Mouse (Mus musculus) adrenal gland, postnatal 36 days (tissue): ENCODE data around the gene Fanca. TPM values are rescaled to one million over a fixed set of nuclear protein-coding genes. Genes with fewer than 3 reads are reported as not detected.
"Not testable (repeated sequence)": the region's sequence is repeated elsewhere in the genome, so short reads cannot be mapped to it uniquely, and the experiment has no call there.

Source experiments
- DNase-seq, 2 experiments: peaks; one replicate each; pipeline ENCODE4 v3.0.0; 2021; ENCODE audit warnings: mixed read lengths in 1 of 2
- total RNA-seq, 2 experiments: library from RNA; stranded (reverse); gene quantifications; 2 replicates each; pipeline ENCODE4 v1.2.3; 2021

Gene Fanca
- total RNA-seq, 2 experiments from 2014 or later, result 1.9 to 10.5 TPM

GRCm38 (mm10) chr8:123233300-123233699, 85.1 kb downstream of the Fanca start:
- no peak for DNase-seq

- no peak for DNase-seq
Measured at GRCm38 (mm10) chr8:123232553-123232952, 85.8 kb downstream of the Fanca start.

- DNase-seq, result peak in 1 of 2 experiments; percentile 28
Measured at GRCm38 (mm10) chr8:123231742-123232141, 86.6 kb downstream of the Fanca start.

GRCm38 (mm10) chr8:123230326-123230725, 88.0 kb downstream of the Fanca start:
- DNase-seq, result not testable (repeated sequence)

GRCm38 (mm10) chr8:123228416-123228815, 90.0 kb downstream of the Fanca start:
- DNase-seq, result no peak

- peak; percentile 96 to 97 for DNase-seq
Measured at GRCm38 (mm10) chr8:123224278-123225266, 93.8 kb downstream of the Fanca start, which contains the start of gene Cdk10. TSS of gene Cdk10 (plus strand) at chr8:123224842.

- no peak for DNase-seq
Measured at GRCm38 (mm10) chr8:123220917-123221316, 97.5 kb downstream of the Fanca start.

Other genes with a start within 250 kb of the Fanca start
- 100 to 1,000 TPM; 706 to 750 TPM for gene Rpl13, start 216.2 kb downstream of the Fanca start, total RNA-seq
- 1 to 10 TPM; 3.6 to 5.0 TPM for gene Cpne7, start 201.2 kb downstream of the Fanca start, total RNA-seq
- 1 to 10 TPM; 5.6 to 5.8 TPM for gene Sult5a1, start 160.3 kb downstream of the Fanca start, total RNA-seq
- 10 to 100 TPM; 39.9 to 47.2 TPM for gene Dpep1, start 132.3 kb downstream of the Fanca start, total RNA-seq
- 100 to 1,000 TPM in 1 of 2 experiments, 10 to 100 TPM in 1; 77.5 to 108 TPM for gene Chmp1a, start 105.8 kb downstream of the Fanca start, total RNA-seq
- gene Spata33, start 105.7 kb downstream of the Fanca start, total RNA-seq, result 1 to 10 TPM; 2.9 to 3.7 TPM
- gene Cdk10, start 93.7 kb downstream of the Fanca start, total RNA-seq, result 10 to 100 TPM; 49.0 to 58.6 TPM
- 10 to 100 TPM; 16.8 to 21.4 TPM for gene Spata2l, start 82.3 kb downstream of the Fanca start, total RNA-seq
- gene Zfp276, start 64.4 kb downstream of the Fanca start, total RNA-seq, result 10 to 100 TPM; 19.4 to 27.9 TPM
- gene Vps9d1, start 64.2 kb downstream of the Fanca start, total RNA-seq, result 10 to 100 TPM; 21.1 to 28.1 TPM
- gene Spire2, start 14.1 kb upstream of the Fanca start, total RNA-seq, result 1 to 10 TPM; 1.1 to 1.4 TPM
- gene Tcf25, start 55.2 kb upstream of the Fanca start, total RNA-seq, result 100 to 1,000 TPM; 213 to 255 TPM
- gene Mc1r, start 88.5 kb upstream of the Fanca start, total RNA-seq, result not detected
- gene Tubb3, start 92.8 kb upstream of the Fanca start, total RNA-seq, result 1 to 10 TPM; 4.5 to 4.7 TPM
- gene Def8, start 105.0 kb upstream of the Fanca start, total RNA-seq, result 10 to 100 TPM; 21.7 to 32.6 TPM
- gene Afg3l1, start 159.3 kb upstream of the Fanca start, total RNA-seq, result 10 to 100 TPM; 64.2 TPM
- gene Dbndd1, start 196.9 kb upstream of the Fanca start, total RNA-seq, result under 1 TPM in 1 of 2 experiments, not detected in 1; 0.43 TPM
- gene Gas8, start 200.3 kb upstream of the Fanca start, total RNA-seq, result 10 to 100 TPM; 12.1 to 14.7 TPM